Mouse (Mus musculus) lung, adult 2 months (tissue): ENCODE results near the gene Olfr38. TPM values are rescaled to one million over a fixed set of nuclear protein-coding genes. Genes with fewer than 3 reads are reported as not detected.

Experiments
- DNase-seq: peaks from one replicate; pipeline ENCODE4 v3.0.0; 2022
- H3K4me1 ChIP-seq: fragments of 200-500 bp; 2 replicates; pipeline ENCODE4 v1.6.1; 2011; ENCODE audit warnings: low read length; ENCODE audit not compliant: control insufficient read depth, insufficient read depth
- H3K4me3 ChIP-seq: fragments of 200-500 bp; replicated peaks from 2 replicates; pipeline ENCODE3; 2011; ENCODE audit warnings: low read depth, mild to moderate bottlenecking, control low read depth, low read length; ENCODE audit errors: extremely low read depth
- CTCF ChIP-seq: fragments of 200-500 bp; IDR thresholded peaks from 2 replicates; pipeline ENCODE4 v1.5.1; 2011; ENCODE audit warnings: mild to moderate bottlenecking, low read length, control low read depth; ENCODE audit not compliant: insufficient read depth
- POLR2A ChIP-seq: fragments of 200-500 bp; IDR thresholded peaks from 2 replicates; pipeline ENCODE4 v1.6.1; 2011; ENCODE audit warnings: low read depth, mild to moderate bottlenecking, control low read depth, low read length, borderline replicate concordance; ENCODE audit errors: extremely low read depth
- WGBS: fragments of 180-500 bp; shearing (Covaris S2); methylation state at CpG from one replicate; pipeline ENCODE4 v1.1.7; 2018; 5-methylcytosine and 5-hydroxymethylcytosine counted together
- polyA plus RNA-seq: library from polyadenylated mRNA; depleted of rRNA; stranded (reverse); fragments of >200 nt; gene quantifications from 2 replicates; pipeline ENCODE4 v1.2.3, GENCODE M21; 2012; rRNA removed

The Olfr38 gene
- polyA plus RNA-seq, 1 experiment, result not detected

DNA sequence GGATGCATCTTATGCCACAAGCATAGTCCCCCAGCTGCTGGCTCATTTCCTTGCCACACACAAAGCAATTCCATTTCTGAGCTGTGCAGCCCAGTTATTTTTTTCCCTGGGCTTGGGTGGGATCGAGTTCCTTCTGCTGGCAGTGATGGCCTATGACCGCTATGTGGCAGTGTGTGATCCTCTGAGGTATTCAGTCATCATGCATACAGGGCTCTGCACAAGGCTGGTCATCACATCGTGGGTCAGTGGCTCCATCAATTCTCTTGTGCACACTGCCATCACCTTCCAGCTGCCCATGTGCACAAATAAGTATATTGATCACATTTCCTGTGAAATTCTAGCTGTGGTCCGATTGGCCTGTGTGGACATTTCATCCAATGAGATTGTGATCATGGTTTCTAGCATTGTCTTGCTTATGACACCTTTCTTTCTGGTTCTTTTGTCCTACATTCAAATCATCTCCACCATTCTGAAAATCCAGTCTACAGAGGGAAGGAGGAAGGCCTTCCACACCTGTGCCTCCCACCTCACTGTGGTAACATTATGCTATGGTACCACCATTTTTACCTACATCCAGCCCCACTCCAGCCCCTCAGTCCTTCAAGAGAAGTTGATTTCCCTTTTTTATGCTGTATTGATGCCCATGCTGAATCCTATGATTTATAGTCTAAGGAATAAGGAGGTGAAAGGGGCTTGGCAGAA lies 34.2 kb downstream of the Olfr38 start:
- Histone ChIP-seq H3K4me3 (no peak overlapping the region), H3K4me1 (no peaks in the 10 kb centered on the region)
- WGBS, result 46% methylated on average over 4 of the region's 4 CpGs
- DNase-seq, result no peak
- TF ChIP-seq POLR2A (no peak), CTCF (no peak)

DNA sequence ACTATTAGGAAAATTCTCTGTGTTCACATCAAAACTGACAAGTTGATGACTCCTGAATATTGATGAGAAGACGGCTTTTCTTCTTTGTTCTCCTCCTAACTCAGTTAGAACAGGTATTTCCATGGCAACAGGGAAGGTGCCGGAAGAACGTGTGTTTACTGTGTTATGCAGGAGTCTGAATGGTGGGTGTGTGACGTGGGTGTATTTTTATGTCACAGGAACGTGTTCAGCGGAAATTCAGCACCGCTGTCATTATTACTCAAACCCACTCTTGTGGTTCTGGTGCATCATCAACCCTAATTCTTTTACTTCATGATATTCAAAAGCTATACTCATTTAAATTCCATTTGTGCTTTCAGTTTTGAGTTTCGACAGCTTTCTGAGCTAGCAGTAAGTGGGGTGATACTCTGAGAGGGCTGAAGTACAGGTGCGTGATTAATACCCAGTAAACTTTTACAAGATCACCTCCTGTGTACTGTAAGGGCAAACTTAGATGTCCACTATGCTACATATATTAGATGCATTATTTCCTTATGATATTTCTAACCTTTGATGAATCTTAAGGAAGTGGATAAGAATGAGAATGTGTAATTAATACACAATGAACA lies 34.8 kb downstream of the Olfr38 start:
- 72% methylated on average over 9 of the region's 9 CpGs for WGBS
- Histone ChIP-seq H3K4me3 (no peak overlapping the region), H3K4me1 (no peaks in the 10 kb centered on the region)
- no peak for TF ChIP-seq POLR2A
- no peak for TF ChIP-seq CTCF
- DNase-seq, result no peak

DNA sequence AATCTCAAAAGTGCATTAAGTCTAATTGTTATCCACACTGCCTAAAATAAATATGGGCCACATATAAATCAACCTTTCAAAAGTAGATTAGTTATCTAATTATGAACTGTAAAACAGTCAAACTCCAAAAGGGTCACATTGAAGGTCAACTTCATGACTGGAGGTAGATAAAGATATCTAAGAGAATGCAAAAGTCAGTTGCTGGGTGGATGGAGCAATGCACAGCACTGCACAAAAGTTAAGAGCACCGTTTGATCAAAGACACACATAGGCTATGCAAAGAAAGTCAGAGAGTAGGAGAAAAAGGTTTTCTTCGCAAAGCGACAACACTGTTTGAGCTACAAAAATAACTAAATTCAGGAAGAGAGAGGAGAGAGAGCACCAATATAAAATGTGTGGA lies 38.8 kb downstream of the Olfr38 start:
- DNase-seq, result no peak
- WGBS, result 88% methylated on average over 3 of the region's 3 CpGs
- Histone ChIP-seq H3K4me1 (no peaks in the 10 kb centered on the region), H3K4me3 (no peak overlapping the region)
- TF ChIP-seq POLR2A, result no peak
- no peak for TF ChIP-seq CTCF

DNA sequence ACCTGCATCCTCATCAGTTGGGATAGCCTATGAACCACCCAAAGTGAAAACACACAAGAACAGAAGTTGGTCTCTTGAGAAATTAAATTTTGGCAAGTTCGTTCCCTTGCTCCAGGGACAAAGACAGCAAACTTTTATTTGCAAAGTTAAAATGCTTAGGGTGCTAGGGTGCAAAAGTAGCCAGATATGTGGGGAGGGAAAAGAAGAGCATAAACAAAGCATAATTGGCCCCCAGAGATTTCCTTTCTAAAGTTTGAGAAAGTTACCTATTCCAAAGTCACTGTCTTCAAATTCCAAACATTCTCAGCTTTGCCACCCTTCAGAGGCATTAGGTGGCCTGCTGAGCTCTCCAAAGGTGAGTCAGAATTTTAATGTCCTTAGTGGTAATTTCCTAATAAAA lies 55.4 kb downstream of the Olfr38 start, which contains the start of gene Olfr450:
TSS of gene Olfr450 (plus strand) at position 301 of the 400 bp plus-strand sequence.
- no peak for TF ChIP-seq POLR2A
- TF ChIP-seq CTCF, result no peak
- WGBS, result 65% methylated on average over 1 of the region's 1 CpGs
- Histone ChIP-seq H3K4me1 (no peaks in the 10 kb centered on the region), H3K4me3 (no peak within 1 kb of the TSS)
- DNase-seq, result no peak

Other genes with a start within 250 kb of the Olfr38 start
- not detected in 2 replicates for gene Olfr455, start 208.8 kb upstream of the Olfr38 start, polyA plus RNA-seq
- not detected in 2 replicates for gene Tcaf3, start 158.7 kb upstream of the Olfr38 start, polyA plus RNA-seq
- 1.3 and 3.7 TPM in 2 replicates for gene Tcaf2, start 111.2 kb upstream of the Olfr38 start, polyA plus RNA-seq
- 17.6 and 25.2 TPM in 2 replicates for gene Tcaf1, start 46.3 kb upstream of the Olfr38 start, polyA plus RNA-seq
- gene Olfr453, start 17.0 kb upstream of the Olfr38 start, polyA plus RNA-seq, result not detected in 2 replicates
- gene Olfr452, start 28.7 kb downstream of the Olfr38 start, polyA plus RNA-seq, result not detected in 2 replicates
- not detected in 2 replicates for gene Olfr450, start 55.5 kb downstream of the Olfr38 start, polyA plus RNA-seq
- gene Olfr449, start 78.0 kb downstream of the Olfr38 start, polyA plus RNA-seq, result not detected in 2 replicates
- gene Olfr448, start 134.0 kb downstream of the Olfr38 start, polyA plus RNA-seq, result not detected in 2 replicates
- gene Olfr447, start 152.5 kb downstream of the Olfr38 start, polyA plus RNA-seq, result not detected in 2 replicates
- gene Olfr446, start 165.0 kb downstream of the Olfr38 start, polyA plus RNA-seq, result not detected in 2 replicates
- not detected in 2 replicates for gene Olfr444, start 192.7 kb downstream of the Olfr38 start, polyA plus RNA-seq